Mouse (Mus musculus) brain, embryonic 14.5 days (tissue): ENCODE data around the gene Pold4.

Experiments used
- CTCF ChIP-seq: fragments of 200-500 bp; IDR thresholded peaks from 2 replicates; pipeline ENCODE4 v1.5.1; 2012; ENCODE audit warnings: inconsistent platforms, mild to moderate bottlenecking, moderate library complexity, borderline replicate concordance; ENCODE audit not compliant: insufficient read depth, insufficient read length; ENCODE audit errors: extremely low read depth
- POLR2A ChIP-seq: fragments of 200-500 bp; IDR thresholded peaks from 2 replicates; pipeline ENCODE4 v1.6.1; 2012; ENCODE audit warnings: mild to moderate bottlenecking, inconsistent platforms, borderline replicate concordance; ENCODE audit not compliant: poor library complexity, insufficient read depth, insufficient read length, severe bottlenecking; ENCODE audit errors: extremely low read depth

DNA sequence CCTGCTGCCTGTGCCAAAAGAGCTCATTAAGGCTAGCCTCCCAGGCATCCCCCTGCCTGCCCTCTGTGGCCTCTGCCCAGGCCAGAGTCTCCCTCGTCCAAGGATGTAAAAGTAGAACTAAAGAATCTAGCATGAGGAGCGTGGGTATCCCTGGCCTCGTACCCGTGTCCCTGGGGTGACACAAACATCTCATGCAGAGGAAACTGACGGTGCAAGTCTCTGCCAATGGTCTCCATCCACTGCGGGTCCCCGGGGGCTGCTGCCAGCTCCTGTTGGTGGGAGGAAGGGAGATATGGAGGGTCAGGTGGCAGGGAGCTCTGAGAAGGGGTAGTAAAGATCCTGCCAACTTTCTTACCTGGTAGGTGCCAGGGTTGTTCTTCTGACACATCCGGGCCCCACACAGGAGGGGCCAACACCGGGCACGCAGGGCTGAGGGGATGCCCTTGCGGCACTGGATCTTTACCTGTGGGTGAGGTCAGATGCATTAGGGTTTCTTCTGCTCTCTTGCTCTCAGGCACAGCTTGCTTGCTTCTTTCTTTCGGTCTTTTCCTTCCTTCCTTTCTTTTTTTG lies 42.6 kb upstream of the Pold4 start:
- TF ChIP-seq POLR2A, result no peak
- TF ChIP-seq CTCF, result no peak
